Mouse (Mus musculus) kidney, adult 2 months (tissue): ENCODE results near the gene Cyth4. TPM values are rescaled to one million over a fixed set of nuclear protein-coding genes. Genes with fewer than 3 reads are reported as not detected.

Experiments
- DNase-seq: peaks from one replicate; pipeline ENCODE4 v3.0.0; 2021
- H3K27ac ChIP-seq: fragments of 200-500 bp; 2 replicates; pipeline ENCODE4 v1.5.1; 2012; ENCODE audit warnings: low read depth, low read length, control low read depth, inconsistent platforms; ENCODE audit not compliant: insufficient read depth
- H3K27me3 ChIP-seq: fragments of 200-500 bp; replicated peaks from 2 replicates; pipeline ENCODE4 v1.6.1; 2012; ENCODE audit warnings: mild to moderate bottlenecking, moderate library complexity, low read length, inconsistent platforms; ENCODE audit not compliant: control insufficient read depth, insufficient read depth
- H3K36me3 ChIP-seq: fragments of 200-500 bp; 2 replicates; pipeline ENCODE4 v1.6.1; 2012; ENCODE audit warnings: mild to moderate bottlenecking, moderate library complexity, low read length, inconsistent platforms; ENCODE audit not compliant: control insufficient read depth, insufficient read depth
- H3K4me1 ChIP-seq: fragments of 200-500 bp; 2 replicates; pipeline ENCODE4 v1.6.1; 2011; ENCODE audit warnings: low read length; ENCODE audit not compliant: control insufficient read depth, insufficient read depth
- H3K4me3 ChIP-seq: fragments of 200-500 bp; 2 replicates; pipeline ENCODE4 v1.5.1; 2011; ENCODE audit warnings: mild to moderate bottlenecking, low read depth, low read length, control low read depth; ENCODE audit not compliant: insufficient read depth
- CTCF ChIP-seq: fragments of 200-500 bp; conservative IDR thresholded peaks from 2 replicates; pipeline ENCODE4 v1.5.1; 2011; ENCODE audit warnings: low read depth, mild to moderate bottlenecking, control low read depth, low read length, moderate library complexity, mixed read lengths; ENCODE audit not compliant: insufficient read depth, insufficient read length
- POLR2A ChIP-seq: fragments of 200-500 bp; IDR thresholded peaks from one replicate; pipeline ENCODE4 v1.6.1; 2011; ENCODE audit warnings: low read depth, low read length, control low read depth
- WGBS: fragments of 180-500 bp; shearing (Covaris S2); methylation state at CpG from one replicate; pipeline ENCODE4 v1.1.7; 2018; 5-methylcytosine and 5-hydroxymethylcytosine counted together
- polyA plus RNA-seq: library from polyadenylated mRNA; depleted of rRNA; stranded (reverse); fragments of >200 nt; gene quantifications from 2 replicates; pipeline ENCODE4 v1.2.3, GENCODE M21; 2012

Cyth4 gene
- polyA plus RNA-seq, 1 experiment, result 12.1 TPM

- Histone ChIP-seq H3K4me3 (no peak overlapping the region), H3K4me1 (no peaks in the 10 kb centered on the region), H3K27me3 (no peaks in the 10 kb centered on the region), H3K27ac (no peak overlapping the region), H3K36me3 (no peaks in the 10 kb centered on the region)
- DNase-seq, result peak; percentile 70
- 16% methylated on average over 5 of the region's 5 CpGs for WGBS
- TF ChIP-seq CTCF, result peak; percentile 90
- TF ChIP-seq POLR2A, result no peak
These were observed 26.6 kb downstream of the Cyth4 start for GRCm38 (mm10) chr15:78623426-78623825.

- H3K27ac ChIP-seq, result no peak overlapping the region; the same call in 1 of the 2 replicates
These were observed 27.6 kb downstream of the Cyth4 start for GRCm38 (mm10) chr15:78624431-78624950.

GRCm38 (mm10) chr15:78624961-78625360, 28.1 kb downstream of the Cyth4 start:
- Histone ChIP-seq H3K4me3 (no peak overlapping the region), H3K27me3 (no peaks in the 10 kb centered on the region), H3K27ac (peak overlapping the region; percentile 4), H3K4me1 (no peaks in the 10 kb centered on the region), H3K36me3 (no peaks in the 10 kb centered on the region)
- no peak for DNase-seq
- TF ChIP-seq POLR2A (no peak), CTCF (no peak)
- 66% methylated on average over 3 of the region's 3 CpGs for WGBS

More at GRCm38 (mm10) chr15:78624431-78624950, 27.6 kb downstream of the Cyth4 start:
- peak; percentile 93 for DNase-seq
- no peak overlapping the region for H3K4me3 ChIP-seq
- no peaks in the 10 kb centered on the region for H3K27me3 ChIP-seq
- TF ChIP-seq POLR2A (no peak), CTCF (no peak)
- WGBS, result 31% methylated on average over 13 of the region's 13 CpGs
- H3K36me3 ChIP-seq, result no peaks in the 10 kb centered on the region
- no peaks in the 10 kb centered on the region for H3K4me1 ChIP-seq

- Histone ChIP-seq H3K4me1 (no peaks in the 10 kb centered on the region), H3K27me3 (no peaks in the 10 kb centered on the region), H3K36me3 (no peaks in the 10 kb centered on the region), H3K4me3 (no peak overlapping the region), H3K27ac (no peak overlapping the region)
- 88% methylated on average over 13 of the region's 13 CpGs for WGBS
- no peak for TF ChIP-seq CTCF
- DNase-seq, result no peak
These were observed 29.4 kb downstream of the Cyth4 start for GRCm38 (mm10) chr15:78626285-78626684.

- no peak overlapping the region for H3K4me3 ChIP-seq
- H3K27me3 ChIP-seq, result no peaks in the 10 kb centered on the region
- 81% methylated on average over 2 of the region's 2 CpGs for WGBS
- TF ChIP-seq POLR2A, result no peak
- TF ChIP-seq CTCF, result no peak
- no peak for DNase-seq
- H3K4me1 ChIP-seq, result no peaks in the 10 kb centered on the region
- no peak overlapping the region for H3K27ac ChIP-seq
- H3K36me3 ChIP-seq, result no peaks in the 10 kb centered on the region
These were observed 35.5 kb downstream of the Cyth4 start for GRCm38 (mm10) chr15:78632387-78632786.

- TF ChIP-seq CTCF, result no peak
- TF ChIP-seq POLR2A, result no peak
- DNase-seq, result no peak
- no peak overlapping the region for H3K4me3 ChIP-seq
- 85% methylated on average over 5 of the region's 5 CpGs for WGBS
- H3K4me1 ChIP-seq, result no peaks in the 10 kb centered on the region
- H3K27me3 ChIP-seq, result no peaks in the 10 kb centered on the region
- H3K36me3 ChIP-seq, result no peaks in the 10 kb centered on the region
- H3K27ac ChIP-seq, result no peak overlapping the region
These were observed 36.6 kb downstream of the Cyth4 start for GRCm38 (mm10) chr15:78633413-78633812.

- WGBS, result 48% methylated on average over 10 of the region's 10 CpGs
- TF ChIP-seq CTCF, result no peak
- no peak for TF ChIP-seq POLR2A
- no peak for DNase-seq
- Histone ChIP-seq H3K4me1 (no peaks in the 10 kb centered on the region), H3K4me3 (no peak overlapping the region), H3K36me3 (no peaks in the 10 kb centered on the region), H3K27me3 (no peaks in the 10 kb centered on the region), H3K27ac (no peak overlapping the region)
These were observed 37.4 kb downstream of the Cyth4 start for GRCm38 (mm10) chr15:78634095-78634737.

GRCm38 (mm10) chr15:78635231-78635630, 38.4 kb downstream of the Cyth4 start:
- Histone ChIP-seq H3K36me3 (no peaks in the 10 kb centered on the region), H3K4me3 (no peak overlapping the region), H3K4me1 (no peaks in the 10 kb centered on the region), H3K27me3 (no peaks in the 10 kb centered on the region), H3K27ac (no peak overlapping the region)
- 20% methylated on average over 7 of the region's 7 CpGs for WGBS
- DNase-seq, result no peak
- TF ChIP-seq POLR2A (no peak), CTCF (no peak)
